Mouse (Mus musculus): Measurements from ENCODE around the gene B4gat1. TPM values are rescaled to one million over a fixed set of nuclear protein-coding genes. Genes with fewer than 3 reads are reported as not detected.

The B4gat1 gene
- polyA plus RNA-seq, 1 experiment from 2014 or later, result 52.9 TPM

GRCm38 (mm10) chr19:5052166-5052822, 13.7 kb downstream of the B4gat1 start:
- Histone ChIP-seq H3K27ac (no peak overlapping the region), H3K36me3 (peaks cover 27% of the 10 kb centered on the region), H3K9ac (replicated peaks) (no peak overlapping the region), H3K4me1 (replicated peaks) (peaks cover 30% of the 10 kb centered on the region), H3K27me3 (peaks cover 61% of the 10 kb centered on the region), H3K4me2 (replicated peaks) (no peak overlapping the region), H3K9me3 (no peaks in the 10 kb centered on the region), H3K4me3 (replicated peaks) (no peak overlapping the region)
- 33% methylated on average over 25 of the region's 25 CpGs for WGBS
- no peak for ATAC-seq

DNA sequence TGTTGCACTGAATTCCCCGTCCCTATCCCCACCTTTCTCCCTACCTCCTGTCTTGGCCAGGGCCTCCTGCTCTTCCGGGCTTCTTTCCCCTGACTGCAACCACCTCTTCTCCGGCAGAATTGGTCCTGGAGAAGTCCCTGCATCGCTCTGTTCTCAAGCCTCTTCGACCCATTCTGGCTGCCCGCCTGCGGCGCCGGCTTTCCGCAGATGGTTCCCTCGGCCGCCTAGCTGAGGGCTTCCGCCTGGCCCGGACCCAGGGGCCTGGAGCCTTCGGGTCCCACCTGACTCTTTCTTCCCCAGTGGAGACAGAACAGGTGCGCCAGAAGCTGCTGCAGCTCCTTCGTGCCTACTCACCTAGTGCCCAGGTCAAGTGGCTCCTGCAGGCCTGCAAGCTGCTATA, 14.2 kb downstream of the B4gat1 start:
- H3K9me3 ChIP-seq, result no peaks in the 10 kb centered on the region
- H3K27me3 ChIP-seq, result peaks cover 61% of the 10 kb centered on the region
- peaks cover 21% of the 10 kb centered on the region for H3K36me3 ChIP-seq

DNA sequence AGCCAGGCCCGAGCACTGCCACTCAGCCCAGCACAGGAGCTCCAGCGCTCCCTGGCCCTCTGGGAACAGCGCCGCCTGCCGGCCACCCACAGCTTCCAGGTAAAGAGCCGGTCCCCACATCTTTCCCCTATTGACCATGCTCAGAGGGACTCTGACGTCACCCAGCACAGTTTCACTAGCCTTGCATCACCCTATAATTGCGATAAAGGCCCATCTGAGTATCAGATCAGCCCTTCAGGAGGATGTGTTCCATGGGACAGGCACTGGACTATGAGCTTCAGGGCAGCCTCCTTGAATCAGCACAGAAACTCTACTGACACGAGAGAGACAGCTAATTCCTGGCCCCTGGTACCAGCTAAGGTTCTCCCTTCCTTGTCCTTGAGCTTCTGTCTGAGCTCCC, 15.3 kb downstream of the B4gat1 start:
- Histone ChIP-seq H3K27ac (no peak overlapping the region), H3K4me3 (replicated peaks) (no peak overlapping the region), H3K4me1 (replicated peaks) (peaks cover 35% of the 10 kb centered on the region), H3K4me2 (replicated peaks) (no peak overlapping the region), H3K9me3 (no peaks in the 10 kb centered on the region), H3K36me3 (peaks cover 11% of the 10 kb centered on the region), H3K9ac (replicated peaks) (no peak overlapping the region), H3K27me3 (peaks cover 61% of the 10 kb centered on the region)
- WGBS, result 19% methylated on average over 9 of the region's 9 CpGs
- no peak for ATAC-seq

More for the DNA sequence above, 14.2 kb downstream of the B4gat1 start:
- WGBS, result 55% methylated on average over 17 of the region's 17 CpGs
- Histone ChIP-seq H3K4me3 (replicated peaks) (no peak overlapping the region), H3K4me2 (replicated peaks) (no peak overlapping the region), H3K4me1 (replicated peaks) (peaks cover 30% of the 10 kb centered on the region), H3K27ac (no peak overlapping the region), H3K9ac (replicated peaks) (no peak overlapping the region)
- no peak for ATAC-seq

- 6% methylated on average over 6 of the region's 6 CpGs for WGBS
- Histone ChIP-seq H3K27me3 (peaks cover 48% of the 10 kb centered on the region), H3K4me2 (replicated peaks) (no peak overlapping the region), H3K4me3 (replicated peaks) (no peak overlapping the region), H3K4me1 (replicated peaks) (peaks cover 30% of the 10 kb centered on the region), H3K27ac (no peak overlapping the region), H3K9ac (replicated peaks) (no peak overlapping the region; the same call in 1 of the 2 replicates), H3K9me3 (no peaks in the 10 kb centered on the region), H3K36me3 (no peaks in the 10 kb centered on the region)
- ATAC-seq, result peak; percentile 52
Measured at GRCm38 (mm10) chr19:5056251-5056650, 17.6 kb downstream of the B4gat1 start.

GRCm38 (mm10) chr19:5057876-5058775, 19.5 kb downstream of the B4gat1 start:
- Histone ChIP-seq H3K27ac (no peak overlapping the region), H3K9ac (replicated peaks) (no peak overlapping the region), H3K27me3 (peaks cover 30% of the 10 kb centered on the region), H3K9me3 (no peaks in the 10 kb centered on the region), H3K4me2 (replicated peaks) (no peak overlapping the region), H3K4me3 (replicated peaks) (no peak overlapping the region), H3K4me1 (replicated peaks) (peaks cover 28% of the 10 kb centered on the region), H3K36me3 (no peaks in the 10 kb centered on the region)
- ATAC-seq, result no peak
- 28% methylated on average over 16 of the region's 16 CpGs for WGBS

GRCm38 (mm10) chr19:5058801-5059771, 20.5 kb downstream of the B4gat1 start:
- H3K4me3 ChIP-seq (replicated peaks), result no peak overlapping the region
- 10% methylated on average over 10 of the region's 10 CpGs for WGBS
- peaks cover 28% of the 10 kb centered on the region for H3K4me1 ChIP-seq (replicated peaks)
- peak overlapping the region; percentile 33; the same call in 1 of the 2 replicates for H3K9ac ChIP-seq (replicated peaks)
- ATAC-seq, result peak; percentile 41; the same call in 1 of the 2 replicates
- no peak overlapping the region for H3K27ac ChIP-seq
- H3K4me2 ChIP-seq (replicated peaks), result no peak overlapping the region
- H3K36me3 ChIP-seq, result no peaks in the 10 kb centered on the region
- H3K27me3 ChIP-seq, result peaks cover 20% of the 10 kb centered on the region
- no peaks in the 10 kb centered on the region for H3K9me3 ChIP-seq

- Histone ChIP-seq H3K36me3 (no peaks in the 10 kb centered on the region), H3K27ac (no peak overlapping the region), H3K4me1 (replicated peaks) (peaks cover 28% of the 10 kb centered on the region), H3K9ac (replicated peaks) (no peak overlapping the region), H3K9me3 (no peaks in the 10 kb centered on the region), H3K4me2 (replicated peaks) (no peak overlapping the region), H3K4me3 (replicated peaks) (no peak overlapping the region), H3K27me3 (peaks cover 14% of the 10 kb centered on the region)
- 41% methylated on average over 5 of the region's 5 CpGs for WGBS
- no peak for ATAC-seq
Measured at GRCm38 (mm10) chr19:5060365-5061330, 22.0 kb downstream of the B4gat1 start.

- 86% methylated on average over 5 of the region's 5 CpGs for WGBS
Measured at GRCm38 (mm10) chr19:5062041-5062440, 23.4 kb downstream of the B4gat1 start.

GRCm38 (mm10) chr19:5062446-5062845, 23.8 kb downstream of the B4gat1 start:
- Histone ChIP-seq H3K9ac (replicated peaks) (no peak overlapping the region), H3K27ac (no peak overlapping the region), H3K4me2 (replicated peaks) (no peak overlapping the region), H3K4me1 (replicated peaks) (peaks cover 28% of the 10 kb centered on the region), H3K36me3 (no peaks in the 10 kb centered on the region), H3K9me3 (no peaks in the 10 kb centered on the region), H3K27me3 (peaks cover 30% of the 10 kb centered on the region), H3K4me3 (replicated peaks) (no peak overlapping the region)
- no peak for ATAC-seq
- WGBS, result 81% methylated on average over 6 of the region's 6 CpGs

More at GRCm38 (mm10) chr19:5062041-5062440, 23.4 kb downstream of the B4gat1 start:
- peaks cover 26% of the 10 kb centered on the region for H3K27me3 ChIP-seq
- H3K4me2 ChIP-seq (replicated peaks), result no peak overlapping the region
- H3K36me3 ChIP-seq, result no peaks in the 10 kb centered on the region
- H3K4me1 ChIP-seq (replicated peaks), result peaks cover 24% of the 10 kb centered on the region
- no peak overlapping the region for H3K9ac ChIP-seq (replicated peaks)
- H3K9me3 ChIP-seq, result no peaks in the 10 kb centered on the region
- H3K27ac ChIP-seq, result no peak overlapping the region
- no peak overlapping the region for H3K4me3 ChIP-seq (replicated peaks)
- no peak for ATAC-seq

GRCm38 (mm10) chr19:5065104-5065503, 26.5 kb downstream of the B4gat1 start:
- Histone ChIP-seq H3K4me2 (replicated peaks) (no peak overlapping the region), H3K27me3 (peaks cover 51% of the 10 kb centered on the region), H3K9me3 (no peaks in the 10 kb centered on the region), H3K4me1 (replicated peaks) (peaks cover 33% of the 10 kb centered on the region), H3K9ac (replicated peaks) (0 out of 2 replicates have a peak overlapping the region, but pooled peaks have one; percentile 19), H3K4me3 (replicated peaks) (no peak overlapping the region), H3K36me3 (no peaks in the 10 kb centered on the region), H3K27ac (no peak overlapping the region)
- WGBS, result 75% methylated on average over 7 of the region's 7 CpGs
- ATAC-seq, result no peak
